Mouse (Mus musculus) brain, embryonic 14.5 days (tissue): ENCODE results near the gene Prkcz.

Experiments used
- CTCF ChIP-seq: fragments of 200-500 bp; IDR thresholded peaks from 2 replicates; pipeline ENCODE4 v1.5.1; 2012; ENCODE audit warnings: inconsistent platforms, mild to moderate bottlenecking, moderate library complexity, borderline replicate concordance; ENCODE audit not compliant: insufficient read depth, insufficient read length; ENCODE audit errors: extremely low read depth
- POLR2A ChIP-seq: fragments of 200-500 bp; IDR thresholded peaks from 2 replicates; pipeline ENCODE4 v1.6.1; 2012; ENCODE audit warnings: mild to moderate bottlenecking, inconsistent platforms, borderline replicate concordance; ENCODE audit not compliant: poor library complexity, insufficient read depth, insufficient read length, severe bottlenecking; ENCODE audit errors: extremely low read depth

GRCm38 (mm10) chr4:155343415-155344298, 17.5 kb downstream of the Prkcz start:
- TF ChIP-seq CTCF (no peak), POLR2A (no peak)
